Mouse (Mus musculus) left cerebral cortex, postnatal 14 days (tissue): ENCODE data around the gene Ccdc150. TPM values are rescaled to one million over a fixed set of nuclear protein-coding genes. Genes with fewer than 3 reads are reported as not detected.

ENCODE experiments used
- total RNA-seq, 2 experiments: library from RNA; stranded (reverse); gene quantifications; 2 replicates each; pipeline ENCODE4 v1.2.3; 2021

Gene Ccdc150
- total RNA-seq, 2 experiments from 2014 or later, result not detected

Other genes starting within 250 kb of the Ccdc150 start
- 10 to 100 TPM; 56.7 to 59.8 TPM for gene Hecw2, start 55.5 kb upstream of the Ccdc150 start, total RNA-seq
- gene Gtf3c3, start 188.3 kb downstream of the Ccdc150 start, total RNA-seq, result 10 to 100 TPM; 29.4 to 29.5 TPM